Mouse (Mus musculus): ENCODE data around the gene BC017158.
A peak's percentile ranks its signal among the peaks of the same experiment; 100 is the strongest.

The BC017158 gene

DNA sequence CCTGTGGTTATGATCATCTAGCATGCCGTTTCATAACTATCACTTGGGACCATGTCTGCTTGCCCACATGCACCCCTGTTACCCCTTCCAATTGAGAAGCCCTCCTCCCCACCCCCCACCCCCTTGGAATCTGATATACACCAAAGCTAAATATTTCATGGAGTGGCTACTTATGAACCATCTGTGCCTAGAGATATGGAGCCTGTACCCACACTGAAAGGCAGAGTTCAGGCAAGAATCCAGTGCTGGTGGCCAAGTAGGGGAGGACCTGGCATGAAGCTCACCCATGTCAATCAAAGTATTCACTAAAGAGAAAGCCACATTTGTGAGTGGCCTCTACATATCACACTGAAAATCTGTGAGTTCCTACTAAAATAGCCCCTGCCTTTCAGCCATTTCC, 11.8 kb upstream of the BC017158 start:
- DNase-seq (ENCODE audit: low read depth, low spot score): no peak

DNA sequence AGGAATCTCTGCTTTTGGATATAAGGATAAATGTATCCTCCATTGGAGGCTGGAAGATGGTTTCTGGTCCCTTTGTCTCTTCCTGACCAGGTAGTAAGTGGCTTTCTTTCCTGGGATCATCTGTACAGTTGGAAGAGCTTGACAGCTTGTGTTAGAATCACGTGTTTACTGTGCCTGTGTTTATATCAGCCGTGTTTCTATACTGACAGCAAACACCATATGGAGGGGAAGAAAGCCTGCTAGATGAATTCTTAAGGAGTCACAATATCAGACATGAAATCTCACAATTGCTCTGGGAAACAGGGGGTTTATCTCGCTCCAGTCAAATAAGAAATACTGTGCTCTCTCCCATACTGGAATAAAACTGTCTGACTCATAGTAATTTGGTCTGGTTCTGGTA, 11.2 kb upstream of the BC017158 start:
- DNase-seq (ENCODE audit: low read depth, low spot score): no peak

GRCm38 (mm10) chr7:128307851-128308250, 9.9 kb upstream of the BC017158 start:
- DNase-seq (ENCODE audit: low read depth, low spot score): no peak

DNA sequence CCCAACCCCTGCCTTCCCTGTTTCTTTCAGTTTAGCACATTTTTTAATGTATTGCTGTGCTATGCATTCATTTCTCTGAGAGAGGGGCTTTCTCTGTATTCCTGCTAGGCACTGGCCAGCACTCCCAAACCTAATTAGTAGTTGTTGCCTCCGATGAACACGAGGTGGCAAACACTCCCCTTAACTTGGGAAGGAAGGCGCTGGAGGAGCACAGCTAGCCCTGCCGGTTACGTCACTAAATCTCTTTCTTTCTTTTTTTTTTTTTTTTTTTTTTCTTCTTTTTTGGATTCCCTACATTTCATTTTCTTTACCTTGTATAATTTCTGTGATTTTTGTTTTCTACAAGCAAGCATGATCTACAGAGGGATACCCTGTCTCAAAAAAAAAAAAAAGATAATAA, 6.9 kb upstream of the BC017158 start:
- DNase-seq (ENCODE audit: low read depth, low spot score): no peak

- DNase-seq (ENCODE audit: low read depth, low spot score): no peak
Measured at GRCm38 (mm10) chr7:128304198-128304597, 6.2 kb upstream of the BC017158 start.

DNA sequence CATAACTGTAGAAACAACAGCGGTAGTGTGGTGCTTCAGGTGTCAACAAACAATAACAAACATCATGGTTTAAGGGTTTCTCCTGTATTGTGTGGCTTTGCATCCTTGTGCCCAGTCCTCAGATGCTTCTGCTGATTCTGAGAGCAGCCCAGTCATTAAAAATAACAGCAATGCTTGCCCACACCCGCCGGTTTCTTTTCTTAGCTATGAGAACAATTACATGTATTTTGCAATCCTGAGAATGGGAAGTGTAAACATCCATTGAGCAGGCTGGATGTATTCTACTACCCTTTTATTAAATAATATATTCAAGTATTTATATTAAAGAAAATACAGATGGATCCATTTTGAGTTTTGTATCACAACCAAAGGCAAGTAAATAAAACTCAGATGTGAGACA, 4.2 kb upstream of the BC017158 start:
- DNase-seq (ENCODE audit: low read depth, low spot score): no peak

DNA sequence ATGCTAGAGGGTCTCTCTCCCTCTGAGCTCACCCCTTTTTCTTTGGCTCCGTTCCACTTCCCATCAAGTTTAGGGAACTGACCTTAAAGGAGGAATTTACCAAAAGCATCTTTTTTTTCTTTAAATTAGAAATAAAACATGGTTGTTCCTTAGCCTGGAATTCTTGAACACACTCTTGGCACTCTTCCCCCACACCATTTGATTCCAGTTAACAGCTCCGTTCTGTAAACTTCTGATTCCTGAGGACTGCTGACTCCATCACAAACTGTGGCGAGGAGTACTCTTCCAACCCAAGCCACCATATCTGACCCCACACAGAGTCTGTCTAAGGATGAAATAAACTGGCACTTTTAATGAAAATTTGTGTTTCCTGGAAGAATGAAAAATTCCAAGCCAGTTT, 3.0 kb upstream of the BC017158 start:
- DNase-seq (ENCODE audit: low read depth, low spot score): no peak

DNA sequence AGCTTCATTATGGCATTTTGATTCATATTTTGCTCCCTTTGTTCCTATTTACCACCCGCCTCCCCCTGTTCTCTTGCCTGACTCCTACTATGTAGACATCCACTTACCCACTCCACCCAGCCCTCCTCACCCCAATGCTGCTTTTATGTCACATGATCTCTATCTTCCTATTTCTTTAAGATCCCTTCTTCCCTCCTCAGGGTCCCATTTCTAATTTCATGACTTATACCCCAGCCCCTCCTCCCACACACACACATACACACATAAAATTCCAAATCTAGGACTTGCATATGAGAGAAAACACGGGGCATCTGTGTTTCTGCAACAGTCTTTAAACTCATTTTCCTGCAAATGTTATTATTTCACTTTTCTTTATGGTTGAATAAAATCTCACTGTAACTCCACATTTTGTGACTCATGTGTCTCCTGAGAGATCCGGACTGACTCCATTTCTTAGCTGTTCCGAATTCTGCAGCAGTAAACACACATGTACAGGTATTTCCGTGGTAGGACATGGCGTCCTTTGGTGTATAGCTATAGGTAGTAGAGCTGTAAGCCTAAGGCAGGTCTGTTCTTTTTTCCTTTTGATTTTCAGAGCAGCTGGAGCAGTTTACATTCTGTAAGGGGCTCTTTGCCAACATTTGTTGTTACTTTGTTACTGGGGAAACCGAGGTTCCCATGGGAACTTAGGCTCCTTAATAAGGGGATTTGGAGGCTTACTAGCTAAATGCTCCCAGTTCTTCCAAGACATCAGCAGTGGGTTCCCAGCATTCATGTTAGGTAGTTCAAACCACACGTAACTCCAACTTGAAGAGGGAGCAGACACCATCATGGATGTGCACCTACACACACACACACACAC, 742 bp upstream of the BC017158 start:
- DNase-seq (ENCODE audit: low read depth, low spot score): no peak

DNA sequence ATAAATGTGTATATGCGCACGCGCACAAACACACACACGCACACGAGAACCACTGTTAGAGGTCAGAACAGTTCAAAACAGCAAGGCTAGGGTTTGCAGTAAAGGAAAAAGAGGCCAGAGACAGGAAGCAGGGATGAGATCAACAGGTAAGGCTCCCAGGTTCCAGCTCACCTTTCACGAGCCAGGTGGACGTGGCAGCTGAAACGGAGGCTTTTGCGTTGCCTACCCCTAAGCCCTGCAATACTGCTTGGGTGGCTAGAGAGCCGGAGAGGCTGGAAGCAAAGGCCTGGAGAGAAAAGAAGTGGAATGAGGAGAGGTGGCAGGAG, 716 bp downstream of the BC017158 start:
- no peak for DNase-seq (ENCODE audit: low read depth, low spot score)

GRCm38 (mm10) chr7:128296514-128296913, 1.5 kb downstream of the BC017158 start:
- peak; percentile 9 for DNase-seq (ENCODE audit: low read depth, low spot score)

GRCm38 (mm10) chr7:128294785-128295184, 3.2 kb downstream of the BC017158 start:
- no peak for DNase-seq (ENCODE audit: low read depth, low spot score)

- DNase-seq (ENCODE audit: low read depth, low spot score): peak; percentile 18
Measured at GRCm38 (mm10) chr7:128288923-128289544, 8.9 kb downstream of the BC017158 start.

- DNase-seq (ENCODE audit: low read depth, low spot score): no peak
Measured at GRCm38 (mm10) chr7:128285060-128285459, 12.9 kb downstream of the BC017158 start.

DNA sequence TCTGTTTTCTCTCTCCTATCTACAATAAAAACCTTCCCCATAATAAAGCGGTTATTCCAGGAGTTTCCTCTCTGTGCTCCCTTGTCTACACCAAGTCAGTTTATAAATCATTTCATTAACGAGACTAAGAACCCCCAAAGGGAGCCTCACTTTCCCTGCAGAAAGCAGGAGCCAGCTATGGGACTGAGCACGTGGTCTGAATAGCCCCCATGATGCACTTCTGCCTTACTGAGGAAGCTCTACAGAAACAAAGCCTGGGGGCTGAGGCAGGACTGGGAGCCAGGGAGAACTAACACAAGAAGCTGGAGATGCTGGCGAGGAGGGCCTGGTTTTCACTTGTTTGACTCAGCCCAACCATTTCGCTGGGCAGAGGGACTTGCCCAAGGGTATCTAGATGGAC, 13.9 kb downstream of the BC017158 start:
- no peak for DNase-seq (ENCODE audit: low read depth, low spot score)

GRCm38 (mm10) chr7:128282532-128283244, 15.3 kb downstream of the BC017158 start:
- no peak for DNase-seq (ENCODE audit: low read depth, low spot score)

- no peak for DNase-seq (ENCODE audit: low read depth, low spot score)
Measured at GRCm38 (mm10) chr7:128281765-128282164, 16.2 kb downstream of the BC017158 start.

DNA sequence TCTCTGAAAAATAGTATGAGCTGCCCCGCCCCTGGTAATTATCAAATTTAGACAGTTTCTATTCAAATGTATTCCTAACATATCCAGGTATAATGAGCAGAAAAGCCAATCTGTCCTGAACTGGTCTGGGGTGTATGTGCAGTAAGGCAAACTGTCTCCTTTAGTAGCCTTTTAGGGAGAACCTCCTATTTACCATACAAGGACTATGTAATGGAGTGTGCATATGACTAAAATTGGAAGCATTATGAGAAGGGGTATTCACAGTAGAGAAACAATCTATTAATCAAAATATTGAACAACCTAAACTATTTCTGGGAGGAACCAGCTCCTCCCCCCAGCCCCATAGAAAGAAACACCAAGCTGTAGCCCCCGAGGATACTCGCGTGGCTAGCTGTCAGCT, 18.2 kb downstream of the BC017158 start:
- DNase-seq (ENCODE audit: low read depth, low spot score): no peak

- DNase-seq (ENCODE audit: low read depth, low spot score): no peak
Measured at GRCm38 (mm10) chr7:128276051-128276450, 21.9 kb downstream of the BC017158 start.

DNA sequence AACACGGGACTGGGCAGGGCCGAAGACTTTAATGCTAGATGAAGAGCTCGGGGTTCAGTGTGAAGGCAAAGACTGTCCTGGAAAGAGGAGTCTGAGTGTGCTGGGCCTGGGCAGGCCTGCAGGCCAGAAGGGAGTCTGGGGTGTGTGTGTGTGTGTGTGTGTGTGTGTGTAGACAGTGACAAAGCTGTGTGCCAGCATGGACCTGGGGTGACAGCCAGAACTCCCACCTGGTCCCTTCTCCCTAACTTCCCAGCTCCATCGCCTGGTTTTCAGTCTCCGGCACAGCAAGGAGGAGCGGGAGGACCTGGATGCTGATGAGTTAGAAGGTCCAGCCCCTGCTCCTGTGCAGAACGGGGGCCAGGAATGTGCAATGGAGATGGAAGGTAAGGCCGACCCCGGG, 26.5 kb downstream of the BC017158 start:
- no peak for DNase-seq (ENCODE audit: low read depth, low spot score)

- no peak for DNase-seq (ENCODE audit: low read depth, low spot score)
Measured at GRCm38 (mm10) chr7:128270431-128270850, 27.5 kb downstream of the BC017158 start.

GRCm38 (mm10) chr7:128267813-128268212, 30.2 kb downstream of the BC017158 start:
- DNase-seq (ENCODE audit: low read depth, low spot score): no peak

- no peak for DNase-seq (ENCODE audit: low read depth, low spot score)
Measured at GRCm38 (mm10) chr7:128267391-128267790, 30.6 kb downstream of the BC017158 start.

DNA sequence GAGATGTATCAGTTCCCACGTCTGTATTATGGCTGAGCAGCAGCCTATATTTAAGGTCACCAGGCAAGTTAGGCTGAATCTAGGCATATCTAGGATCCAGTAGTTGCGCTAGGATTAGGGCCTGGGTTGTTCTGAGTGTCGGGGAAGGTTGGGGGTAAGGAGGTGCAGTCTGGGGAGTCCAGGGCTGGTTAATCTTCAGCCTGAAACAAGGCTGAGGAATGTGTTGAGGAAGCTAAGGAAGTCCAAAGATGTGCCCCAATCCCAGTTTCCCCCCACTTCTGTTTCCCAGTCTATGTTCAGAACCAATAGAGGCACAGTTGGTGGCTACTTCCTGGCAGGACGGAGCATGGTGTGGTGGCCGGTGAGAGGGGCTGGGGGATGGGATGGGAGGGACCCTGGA, 31.9 kb downstream of the BC017158 start:
- DNase-seq (ENCODE audit: low read depth, low spot score): no peak
